ENCODE assay signal across 8 mouse cellular contexts in genomic region chr10:43483426-43483995, GRCm38 (mm10). TPM values are rescaled to one million over a fixed set of nuclear protein-coding genes. Genes with fewer than 3 reads are reported as not detected.
DNase-seq lines count a peak whose midpoint lies in the region; ATAC-seq and TF ChIP-seq lines count a peak whose summit lies in the region.

No protein-coding gene starts in this region.

- H3K4me3 ChIP-seq in forebrain, embryonic 15.5 days = no peak overlapping the region
- no peak overlapping the region for H3K4me3 ChIP-seq in forebrain, embryonic 12.5 days (replicated peaks)
- no peak overlapping the region for H3K4me3 ChIP-seq in hindbrain, postnatal 0 days (ENCODE audit: low read length)
- no peak overlapping the region for H3K4me3 ChIP-seq in liver, postnatal 0 days (ENCODE audit: low read depth, low read length)

- H3K4me2 ChIP-seq in forebrain, embryonic 15.5 days (replicated peaks) = no peak overlapping the region; the same call in 1 of the 2 replicates
- no peak overlapping the region for H3K4me2 ChIP-seq in forebrain, embryonic 12.5 days
- H3K4me2 ChIP-seq in hindbrain, postnatal 0 days (ENCODE audit: low read depth, low read length) = 0 out of 2 replicates have a peak overlapping the region, but pooled peaks have one; percentile 11
- H3K4me2 ChIP-seq in liver, postnatal 0 days (ENCODE audit: low read depth, low read length) = no peak overlapping the region; the same call in 1 of the 2 replicates

- no peaks in the 10 kb centered on the region for H3K27me3 ChIP-seq in forebrain, embryonic 15.5 days
- no peaks in the 10 kb centered on the region for H3K27me3 ChIP-seq in forebrain, embryonic 12.5 days
- no peaks in the 10 kb centered on the region for H3K27me3 ChIP-seq in hindbrain, postnatal 0 days (ENCODE audit: insufficient read depth, low read length)
- 0 out of 2 replicates have a peak, but pooled peaks cover 1% of the 10 kb centered on the region for H3K27me3 ChIP-seq in liver, postnatal 0 days (ENCODE audit: insufficient read depth, low read length)

- whole genome bisulfite sequencing in forebrain, embryonic 15.5 days = 53% methylated on average over 9 of the region's 9 CpGs
- 61% methylated on average over 9 of the region's 9 CpGs for WGBS in forebrain, embryonic 12.5 days
- WGBS in hindbrain, postnatal 0 days = 36% methylated on average over 9 of the region's 9 CpGs
- WGBS in liver, postnatal 0 days (ENCODE audit: insufficient replicate concordance) = 58% methylated on average over 9 of the region's 9 CpGs

- H3K36me3 ChIP-seq in forebrain, embryonic 15.5 days = no peaks in the 10 kb centered on the region
- no peaks in the 10 kb centered on the region; the same call in 1 of the 2 replicates for H3K36me3 ChIP-seq in forebrain, embryonic 12.5 days (replicated peaks)
- H3K36me3 ChIP-seq in hindbrain, postnatal 0 days (ENCODE audit: insufficient read depth, low read length) = no peaks in the 10 kb centered on the region
- no peaks in the 10 kb centered on the region for H3K36me3 ChIP-seq in liver, postnatal 0 days (replicated peaks; ENCODE audit: insufficient read depth, low read length)

- no peak for TF ChIP-seq EP300 in liver, postnatal 0 days (IDR thresholded peaks at IDR 0.05; ENCODE audit: low read depth)

- H3K4me1 ChIP-seq in forebrain, embryonic 15.5 days = peaks cover 39% of the 10 kb centered on the region
- peaks cover 38% of the 10 kb centered on the region for H3K4me1 ChIP-seq in forebrain, embryonic 12.5 days
- peaks cover 12% of the 10 kb centered on the region for H3K4me1 ChIP-seq in hindbrain, postnatal 0 days (ENCODE audit: insufficient read depth, low read length)
- peaks cover 35% of the 10 kb centered on the region for H3K4me1 ChIP-seq in liver, postnatal 0 days (ENCODE audit: insufficient read depth)

- peak overlapping the region; percentile 27; the same call in 1 of the 2 replicates for H3K27ac ChIP-seq in forebrain, embryonic 15.5 days (replicated peaks)
- H3K27ac ChIP-seq in forebrain, embryonic 12.5 days = no peak overlapping the region
- peak overlapping the region; percentile 54; the same call in 1 of the 2 replicates for H3K27ac ChIP-seq in hindbrain, postnatal 0 days
- peak overlapping the region; percentile 29; the same call in 1 of the 2 replicates for H3K27ac ChIP-seq in liver, postnatal 0 days (ENCODE audit: low read depth)

- TF ChIP-seq CTCF in hindbrain, postnatal 0 days (IDR thresholded peaks at IDR 0.05; ENCODE audit: low read depth) = no peak
- no peak for TF ChIP-seq CTCF in liver, postnatal 0 days (IDR thresholded peaks at IDR 0.05; ENCODE audit: low read depth)

- no peaks in the 10 kb centered on the region for H3K9me3 ChIP-seq in forebrain, embryonic 15.5 days
- H3K9me3 ChIP-seq in forebrain, embryonic 12.5 days = no peaks in the 10 kb centered on the region
- H3K9me3 ChIP-seq in hindbrain, postnatal 0 days (ENCODE audit: low read length) = no peaks in the 10 kb centered on the region
- H3K9me3 ChIP-seq in liver, postnatal 0 days (ENCODE audit: low read length) = no peaks in the 10 kb centered on the region

- DNase-seq in gastrocnemius, postnatal 25 days = peak; percentile 58
- no peak for DNase-seq in hindbrain, postnatal 0 days (ENCODE audit: low spot score)
- DNase-seq in liver, postnatal 0 days = no peak
- no peak for DNase-seq in thymus, postnatal 14 days
- DNase-seq in cerebellum, adult 9-10 months = no peak

- no peak for ATAC-seq in forebrain, embryonic 15.5 days (replicated peaks)
- no peak for ATAC-seq in forebrain, embryonic 12.5 days (ENCODE audit: low FRiP score)
- ATAC-seq in hindbrain, postnatal 0 days = no peak
- ATAC-seq in liver, postnatal 0 days = no peak
- no peak for ATAC-seq in megakaryocyte-erythroid progenitor cell, adult 5-6 weeks (replicated peaks; ENCODE audit: low FRiP score, low TSS enrichment, poor library complexity, severe bottlenecking)

- 0 out of 2 replicates have a peak overlapping the region, but pooled peaks have one; percentile 10 for H3K9ac ChIP-seq in forebrain, embryonic 15.5 days (replicated peaks)
- no peak overlapping the region for H3K9ac ChIP-seq in forebrain, embryonic 12.5 days
- no peak overlapping the region for H3K9ac ChIP-seq in hindbrain, postnatal 0 days (replicated peaks; ENCODE audit: low read length)
- no peak overlapping the region for H3K9ac ChIP-seq in liver, postnatal 0 days (replicated peaks)

RNA-seq across cellular contexts. Expression of gene Bend3, which starts 4.9 kb away (rescaled TPM):
- 4.2 and 5.1 TPM in 2 replicates for polyA plus RNA-seq in forebrain, embryonic 15.5 days (2015; fragmentation: Nextera tagmentation; extraction: Ambion mirVana)
- 6.3 and 7.5 TPM in 2 replicates for polyA plus RNA-seq in forebrain, embryonic 12.5 days (2016; fragmentation: Nextera tagmentation; extraction: Ambion mirVana)
- total RNA-seq in gastrocnemius, postnatal 25 days (2021) = 1 to 10 TPM; 2.9 to 3.6 TPM
- total RNA-seq in hindbrain, postnatal 0 days (2014; rRNA removed) = 10.7 and 11.9 TPM in 2 replicates
- polyA plus RNA-seq in hindbrain, postnatal 0 days (2015; fragmentation: Nextera tagmentation; extraction: Ambion mirVana) = 1.5 and 2.2 TPM in 2 replicates
- 0.51 TPM in 2 replicates for polyA plus RNA-seq in liver, postnatal 0 days (2015; fragmentation: Nextera tagmentation; extraction: Ambion mirVana)
- 12.1 and 19.3 TPM in 2 replicates for total RNA-seq in megakaryocyte-erythroid progenitor cell, adult 5-6 weeks (2014; fragmentation: Nextera tagmentation)
- 7.5 and 9.1 TPM in 2 replicates for total RNA-seq in megakaryocyte-erythroid progenitor cell, adult 5-6 weeks (2017)

RNA-seq across cellular contexts. Expression of gene Gm9803, which starts 40.4 kb away (rescaled TPM):
- 14.6 and 20.4 TPM in 2 replicates for polyA plus RNA-seq in forebrain, embryonic 15.5 days (2015; fragmentation: Nextera tagmentation; extraction: Ambion mirVana)
- polyA plus RNA-seq in forebrain, embryonic 12.5 days (2016; fragmentation: Nextera tagmentation; extraction: Ambion mirVana) = 14.1 and 17.0 TPM in 2 replicates
- total RNA-seq in gastrocnemius, postnatal 25 days (2021) = 10 to 100 TPM in 1 of 2 experiments, 1 to 10 TPM in 1; 6.6 to 16.7 TPM
- 6.3 and 30.1 TPM in 2 replicates for total RNA-seq in hindbrain, postnatal 0 days (2014; rRNA removed)
- 18.1 and 18.9 TPM in 2 replicates for polyA plus RNA-seq in hindbrain, postnatal 0 days (2015; fragmentation: Nextera tagmentation; extraction: Ambion mirVana)
- 7.8 and 8.7 TPM in 2 replicates for polyA plus RNA-seq in liver, postnatal 0 days (2015; fragmentation: Nextera tagmentation; extraction: Ambion mirVana)
- 2.2 and 7.6 TPM in 2 replicates for total RNA-seq in megakaryocyte-erythroid progenitor cell, adult 5-6 weeks (2014; fragmentation: Nextera tagmentation)
- 3.0 and 41.1 TPM in 2 replicates for total RNA-seq in megakaryocyte-erythroid progenitor cell, adult 5-6 weeks (2017)

RNA-seq across cellular contexts. Expression of gene 1700021F05Rik, which starts 57.3 kb away (rescaled TPM):
- polyA plus RNA-seq in forebrain, embryonic 15.5 days (2015; fragmentation: Nextera tagmentation; extraction: Ambion mirVana) = 68.7 and 70.2 TPM in 2 replicates
- 60.8 and 63.4 TPM in 2 replicates for polyA plus RNA-seq in forebrain, embryonic 12.5 days (2016; fragmentation: Nextera tagmentation; extraction: Ambion mirVana)
- 100 to 1,000 TPM; 101 to 117 TPM for total RNA-seq in gastrocnemius, postnatal 25 days (2021)
- total RNA-seq in hindbrain, postnatal 0 days (2014; rRNA removed) = 17.7 and 19.6 TPM in 2 replicates
- 77.1 and 80.3 TPM in 2 replicates for polyA plus RNA-seq in hindbrain, postnatal 0 days (2015; fragmentation: Nextera tagmentation; extraction: Ambion mirVana)
- 31.2 and 32.5 TPM in 2 replicates for polyA plus RNA-seq in liver, postnatal 0 days (2015; fragmentation: Nextera tagmentation; extraction: Ambion mirVana)
- total RNA-seq in megakaryocyte-erythroid progenitor cell, adult 5-6 weeks (2014; fragmentation: Nextera tagmentation) = 47.8 and 55.4 TPM in 2 replicates
- 91.0 and 96.9 TPM in 2 replicates for total RNA-seq in megakaryocyte-erythroid progenitor cell, adult 5-6 weeks (2017)
